Mouse (Mus musculus): Measurements from ENCODE around the gene Olfr874.

DNA sequence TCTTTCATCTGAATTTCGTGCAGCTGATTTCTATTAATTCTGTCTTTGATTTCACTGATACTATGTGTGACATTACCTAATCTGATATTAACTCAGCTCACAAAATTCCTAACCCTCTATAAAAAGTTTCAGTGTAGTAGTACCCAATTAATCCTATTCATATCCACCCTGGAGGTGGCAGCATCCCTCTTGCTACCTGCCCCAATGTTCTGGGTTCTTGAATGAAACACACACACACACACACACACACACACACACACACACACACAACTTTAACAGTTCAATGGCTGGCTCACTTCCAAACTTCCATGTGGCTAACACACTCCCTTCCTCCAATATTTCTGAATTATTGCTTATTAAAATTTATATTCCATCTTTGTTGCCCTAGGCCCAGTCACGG, 25.8 kb downstream of the Olfr874 start:
- no peak for TF ChIP-seq CTCF (IDR thresholded peaks at IDR 0.05)
- no peak for TF ChIP-seq POLR2A (IDR thresholded peaks at IDR 0.05; ENCODE audit: insufficient read depth, low read depth, low read length)
- TF ChIP-seq EP300 (IDR thresholded peaks at IDR 0.05; ENCODE audit: insufficient read depth, low read depth, low read length), result no peak

All from heart, adult 2 months (tissue).